In genomic region chr1:177981276-177981675, GRCm38 (mm10) we compare ENCODE assay signal across 23 mouse cellular contexts. TPM values are rescaled to one million over a fixed set of nuclear protein-coding genes. Genes with fewer than 3 reads are reported as not detected.
"Had no signal": no experiment of that assay in that cellular context is flagged by ENCODE, and none has a peak within 500 bp of the region (broad histone marks: within the 10 kb centered on the region; RNA-seq: fewer than 3 reads in every experiment).

No protein-coding gene starts in this region.

- DNase-seq: liver, postnatal 0 days; lung, adult 2 months; lung, postnatal 14 days; lung, postnatal 36 days; midbrain, embryonic 14.5 days; retina, postnatal 1 day; right cerebral cortex, adult 18-20 months; right cerebral cortex, postnatal 25 days; right cerebral cortex, postnatal 4 days; thymus, adult 18-20 months; thymus, postnatal 14 days; thymus, postnatal 36 days had no signal

- H3K27me3 ChIP-seq: liver, embryonic 15.5 days; lung, embryonic 15.5 days; neural tube, embryonic 13.5 days; neural tube, embryonic 15.5 days had no signal

- H3K4me2 ChIP-seq: liver, embryonic 15.5 days; lung, embryonic 15.5 days; midbrain, embryonic 12.5 days; neural tube, embryonic 13.5 days; neural tube, embryonic 15.5 days had no signal

- H3K4me3 ChIP-seq: liver, embryonic 15.5 days; lung, embryonic 15.5 days; midbrain, embryonic 10.5 days; midbrain, embryonic 12.5 days; myocyte; neural tube, embryonic 13.5 days; neural tube, embryonic 15.5 days had no signal

- H3K4me1 ChIP-seq: midbrain, embryonic 12.5 days had no signal

- H3K27ac ChIP-seq: liver, embryonic 15.5 days; lung, embryonic 15.5 days; midbrain, embryonic 10.5 days; midbrain, embryonic 12.5 days; neural tube, embryonic 13.5 days; neural tube, embryonic 15.5 days had no signal

- H3K36me3 ChIP-seq: liver, embryonic 15.5 days; lung, embryonic 15.5 days; midbrain, embryonic 10.5 days; midbrain, embryonic 12.5 days; neural tube, embryonic 13.5 days had no signal

- H3K9ac ChIP-seq: liver, embryonic 15.5 days; liver, postnatal 0 days; lung, embryonic 15.5 days; midbrain, embryonic 12.5 days; neural tube, embryonic 13.5 days; neural tube, embryonic 15.5 days had no signal

- ATAC-seq: liver, postnatal 0 days; lung, postnatal 0 days; midbrain, embryonic 16.5 days had no signal

- H3K9me3 ChIP-seq: liver, embryonic 15.5 days; lung, embryonic 15.5 days; midbrain, embryonic 10.5 days; midbrain, embryonic 12.5 days; neural tube, embryonic 13.5 days; neural tube, embryonic 15.5 days had no signal

RNA-seq across cellular contexts. Expression of gene Catspere2, which starts 1.9 kb away (rescaled TPM):
- total RNA-seq: megakaryocyte, adult 5-6 weeks; megakaryocyte-erythroid progenitor cell, adult 5-6 weeks had no signal
